15 mouse cellular contexts compared by ENCODE assay signal in the genomic region with DNA sequence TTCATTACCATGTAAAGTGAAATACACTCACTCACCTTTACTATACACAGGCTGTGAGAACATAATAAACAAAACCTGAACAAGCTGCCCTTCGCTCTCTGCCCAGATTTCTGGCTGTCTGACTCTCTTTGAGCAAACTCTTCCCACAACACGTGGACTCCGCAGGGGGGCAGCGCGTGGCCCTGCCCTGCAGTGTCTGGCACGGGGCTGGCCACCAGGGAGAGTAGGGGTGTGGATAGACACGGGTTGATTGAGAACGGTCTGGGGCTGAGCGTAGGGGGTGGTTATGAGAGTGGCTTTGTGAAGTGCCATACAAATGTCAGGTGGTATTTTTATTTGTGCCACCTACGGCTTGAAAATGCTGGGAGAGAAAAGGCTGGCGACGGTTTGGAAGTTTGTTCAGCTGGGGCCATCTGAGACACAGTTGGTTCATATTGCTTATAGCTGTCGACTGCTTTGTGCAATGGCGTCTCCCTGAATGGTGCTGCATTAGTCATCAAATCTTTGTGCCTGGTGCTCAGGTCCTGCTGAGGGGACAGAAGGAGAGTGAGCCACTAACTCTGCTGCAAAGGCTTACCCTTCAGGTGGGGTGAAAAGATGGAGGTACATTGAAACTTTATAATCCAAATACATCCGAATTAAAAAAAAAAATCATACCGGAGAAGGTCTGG. TPM values are rescaled to one million over a fixed set of nuclear protein-coding genes. Genes with fewer than 3 reads are reported as not detected.
DNase-seq lines count a peak whose midpoint lies in the region; ATAC-seq and TF ChIP-seq lines count a peak whose summit lies in the region.
"Had no signal": no experiment of that assay in that cellular context is flagged by ENCODE, and none has a peak within 500 bp of the region (broad histone marks: within the 10 kb centered on the region; RNA-seq: fewer than 3 reads in every experiment).

No protein-coding gene starts in this region.

- no peak overlapping the region for H3K27ac ChIP-seq in kidney, postnatal 0 days
- no peak overlapping the region for H3K27ac ChIP-seq in kidney, embryonic 14.5 days (ENCODE audit: low read depth, low read length)
- H3K27ac ChIP-seq in embryonic facial prominence, embryonic 13.5 days = no peak overlapping the region
- no peak overlapping the region for H3K27ac ChIP-seq in liver, embryonic 16.5 days (ENCODE audit: low read length)
- H3K27ac ChIP-seq: layer of hippocampus, adult 2 months had no signal

- 0 out of 2 replicates have a peak, but pooled peaks have one; percentile 16 for ATAC-seq in kidney, postnatal 0 days (replicated peaks; ENCODE audit: low FRiP score, low read depth)
- ATAC-seq in kidney, embryonic 14.5 days (ENCODE audit: low FRiP score, low TSS enrichment) = no peak
- ATAC-seq in embryonic facial prominence, embryonic 13.5 days (ENCODE audit: insufficient number of reproducible peaks, insufficient read depth, low FRiP score, low TSS enrichment, low read depth) = 0 out of 2 replicates have a peak, but pooled peaks have one; percentile 56
- peak; percentile 67 for ATAC-seq in liver, embryonic 16.5 days (ENCODE audit: low read depth)
- ATAC-seq: intestine, embryonic 16.5 days had no signal

- H3K4me2 ChIP-seq in kidney, postnatal 0 days (ENCODE audit: low read length) = no peak overlapping the region
- H3K4me2 ChIP-seq in kidney, embryonic 14.5 days (replicated peaks; ENCODE audit: low read depth, low read length) = no peak overlapping the region
- H3K4me2 ChIP-seq in embryonic facial prominence, embryonic 13.5 days = no peak overlapping the region
- no peak overlapping the region for H3K4me2 ChIP-seq in liver, embryonic 16.5 days (ENCODE audit: low read depth, low read length)

- TF ChIP-seq CTCF in kidney, postnatal 0 days (IDR thresholded peaks at IDR 0.05; ENCODE audit: low read depth) = no peak

- DNase-seq in kidney, postnatal 0 days (ENCODE audit: low spot score) = no peak
- DNase-seq in brain, adult 2 months (ENCODE audit: low read depth, low spot score) = peak; percentile 78
- DNase-seq in spleen, postnatal 36 days (ENCODE audit: low spot score in 2 of 2) = no peak
- no peak for DNase-seq in right cerebral cortex, adult 2 months (ENCODE audit: low spot score in 2 of 2)
- no peak for DNase-seq in adipocyte (ENCODE audit: low spot score)
- DNase-seq: heart, postnatal 10 days; lung, postnatal 36 days; thymus, postnatal 36 days had no signal

- no peaks in the 10 kb centered on the region for H3K27me3 ChIP-seq in kidney, postnatal 0 days (ENCODE audit: insufficient read depth, low read length)
- H3K27me3 ChIP-seq in kidney, embryonic 14.5 days (ENCODE audit: control insufficient read depth, insufficient read depth, low read length) = no peaks in the 10 kb centered on the region
- no peaks in the 10 kb centered on the region for H3K27me3 ChIP-seq in embryonic facial prominence, embryonic 13.5 days
- no peaks in the 10 kb centered on the region for H3K27me3 ChIP-seq in liver, embryonic 16.5 days (ENCODE audit: control insufficient read depth, insufficient read depth, low read depth, low read length)
- H3K27me3 ChIP-seq: Patski had no signal

- 0 out of 2 replicates have a peak, but pooled peaks cover 15% of the 10 kb centered on the region for H3K4me1 ChIP-seq in kidney, postnatal 0 days (replicated peaks; ENCODE audit: insufficient read depth, low read length)
- peaks cover 14% of the 10 kb centered on the region for H3K4me1 ChIP-seq in kidney, embryonic 14.5 days (ENCODE audit: control insufficient read depth, insufficient read depth, low read length)
- H3K4me1 ChIP-seq in embryonic facial prominence, embryonic 13.5 days = peaks cover 42% of the 10 kb centered on the region
- no peaks in the 10 kb centered on the region for H3K4me1 ChIP-seq in liver, embryonic 16.5 days (ENCODE audit: control insufficient read depth, low read depth, low read length)

- no peaks in the 10 kb centered on the region for H3K9me3 ChIP-seq in kidney, postnatal 0 days (replicated peaks; ENCODE audit: low read length)
- no peaks in the 10 kb centered on the region for H3K9me3 ChIP-seq in kidney, embryonic 14.5 days (ENCODE audit: control insufficient read depth, low read length)
- no peaks in the 10 kb centered on the region for H3K9me3 ChIP-seq in embryonic facial prominence, embryonic 13.5 days
- no peaks in the 10 kb centered on the region for H3K9me3 ChIP-seq in liver, embryonic 16.5 days (replicated peaks; ENCODE audit: control insufficient read depth, low read length)

- H3K36me3 ChIP-seq in kidney, postnatal 0 days (ENCODE audit: insufficient read depth, low read length) = no peaks in the 10 kb centered on the region
- no peaks in the 10 kb centered on the region for H3K36me3 ChIP-seq in kidney, embryonic 14.5 days (ENCODE audit: control insufficient read depth, insufficient read depth, low read length)
- no peaks in the 10 kb centered on the region for H3K36me3 ChIP-seq in embryonic facial prominence, embryonic 13.5 days
- H3K36me3 ChIP-seq in liver, embryonic 16.5 days (ENCODE audit: control insufficient read depth, insufficient read depth) = no peaks in the 10 kb centered on the region

- no peak overlapping the region for H3K9ac ChIP-seq in kidney, postnatal 0 days (ENCODE audit: low read depth, low read length)
- no peak overlapping the region for H3K9ac ChIP-seq in kidney, embryonic 14.5 days (ENCODE audit: low read depth, low read length)
- H3K9ac ChIP-seq in embryonic facial prominence, embryonic 13.5 days = no peak overlapping the region
- H3K9ac ChIP-seq in liver, embryonic 16.5 days (ENCODE audit: low read depth, low read length) = no peak overlapping the region

- H3K4me3 ChIP-seq in kidney, postnatal 0 days (replicated peaks; ENCODE audit: low read depth, low read length) = no peak overlapping the region
- H3K4me3 ChIP-seq in kidney, embryonic 14.5 days (ENCODE audit: low read length) = no peak overlapping the region
- no peak overlapping the region for H3K4me3 ChIP-seq in embryonic facial prominence, embryonic 13.5 days
- H3K4me3 ChIP-seq in liver, embryonic 16.5 days (ENCODE audit: low read depth, low read length) = no peak overlapping the region
- H3K4me3 ChIP-seq: layer of hippocampus, adult 2 months had no signal

- 72% methylated on average over 16 of the region's 16 CpGs for WGBS in kidney, postnatal 0 days
- WGBS in kidney, embryonic 14.5 days = 73% methylated on average over 16 of the region's 16 CpGs
- 71% methylated on average over 16 of the region's 16 CpGs for WGBS in embryonic facial prominence, embryonic 13.5 days
- WGBS in liver, embryonic 16.5 days (ENCODE audit: insufficient replicate concordance) = 70% methylated on average over 16 of the region's 16 CpGs

RNA-seq across cellular contexts. Expression of gene Rgs16, which starts 42.4 kb away (rescaled TPM):
- polyA plus RNA-seq in kidney, postnatal 0 days (2015; fragmentation: Nextera tagmentation; extraction: Ambion mirVana) = 4.0 and 5.4 TPM in 2 replicates
- polyA plus RNA-seq in kidney, embryonic 14.5 days (2014; fragmentation: Nextera tagmentation; extraction: Ambion mirVana) = 1.5 and 2.7 TPM in 2 replicates
- polyA plus RNA-seq in embryonic facial prominence, embryonic 13.5 days (2015; fragmentation: Nextera tagmentation; extraction: Ambion mirVana) = 9.2 and 9.6 TPM in 2 replicates
- polyA plus RNA-seq in liver, embryonic 16.5 days (2015; fragmentation: Nextera tagmentation; extraction: Ambion mirVana) = 3.1 and 3.7 TPM in 2 replicates

RNA-seq across cellular contexts. Expression of gene Rgs8, which starts 44.9 kb away (rescaled TPM):
- 0.03 and 0.23 TPM in 2 replicates for polyA plus RNA-seq in kidney, postnatal 0 days (2015; fragmentation: Nextera tagmentation; extraction: Ambion mirVana)
- 0.04 and 0.10 TPM in 2 replicates for polyA plus RNA-seq in kidney, embryonic 14.5 days (2014; fragmentation: Nextera tagmentation; extraction: Ambion mirVana)
- 0.63 and 0.65 TPM in 2 replicates for polyA plus RNA-seq in embryonic facial prominence, embryonic 13.5 days (2015; fragmentation: Nextera tagmentation; extraction: Ambion mirVana)
- not detected in 2 replicates for polyA plus RNA-seq in liver, embryonic 16.5 days (2015; fragmentation: Nextera tagmentation; extraction: Ambion mirVana)
- polyA plus RNA-seq: gonadal fat pad, adult 2 months had no signal

RNA-seq across cellular contexts. Expression of gene Rnasel, which starts 51.5 kb away (rescaled TPM):
- polyA plus RNA-seq in kidney, postnatal 0 days (2015; fragmentation: Nextera tagmentation; extraction: Ambion mirVana) = 10.8 TPM in 2 replicates
- 6.5 and 7.5 TPM in 2 replicates for polyA plus RNA-seq in kidney, embryonic 14.5 days (2014; fragmentation: Nextera tagmentation; extraction: Ambion mirVana)
- 16.2 and 16.7 TPM in 2 replicates for polyA plus RNA-seq in embryonic facial prominence, embryonic 13.5 days (2015; fragmentation: Nextera tagmentation; extraction: Ambion mirVana)
- polyA plus RNA-seq in liver, embryonic 16.5 days (2015; fragmentation: Nextera tagmentation; extraction: Ambion mirVana) = 28.9 and 29.1 TPM in 2 replicates
